Mouse (Mus musculus) small intestine, adult 2 months (tissue): ENCODE data around the gene Hrh2. TPM values are rescaled to one million over a fixed set of nuclear protein-coding genes. Genes with fewer than 3 reads are reported as not detected.
A peak's percentile ranks its signal among the peaks of the same experiment; 100 is the strongest.

Experiments used
- H3K27ac ChIP-seq: fragments of 200-500 bp; 2 replicates; pipeline ENCODE4 v1.5.1; 2012; ENCODE audit warnings: low read depth, low read length, control low read depth, inconsistent platforms; ENCODE audit not compliant: insufficient read depth
- H3K27me3 ChIP-seq: fragments of 200-500 bp; 2 replicates; pipeline ENCODE4 v1.6.1; 2012; ENCODE audit warnings: mild to moderate bottlenecking, moderate library complexity, low read length, inconsistent platforms; ENCODE audit not compliant: control insufficient read depth, insufficient read depth
- H3K36me3 ChIP-seq: fragments of 200-500 bp; 2 replicates; pipeline ENCODE4 v1.6.1; 2012; ENCODE audit warnings: mild to moderate bottlenecking, low read length, control low read depth, inconsistent platforms; ENCODE audit not compliant: control insufficient read depth, insufficient read depth
- H3K4me1 ChIP-seq: fragments of 200-500 bp; 2 replicates; pipeline ENCODE4 v1.6.1; 2012; ENCODE audit warnings: low read length, inconsistent platforms, mixed read lengths; ENCODE audit not compliant: control insufficient read depth, insufficient read depth, insufficient read length
- H3K4me3 ChIP-seq: fragments of 200-500 bp; 2 replicates; pipeline ENCODE4 v1.5.1; 2012; ENCODE audit warnings: low read depth, mild to moderate bottlenecking, control low read depth, inconsistent platforms, low read length, moderate library complexity
- CTCF ChIP-seq: fragments of 200-500 bp; IDR thresholded peaks from 2 replicates; pipeline ENCODE4 v1.5.1; 2012; ENCODE audit warnings: low read depth, mild to moderate bottlenecking, control low read depth, inconsistent platforms, low read length, moderate library complexity, mixed read lengths; ENCODE audit not compliant: insufficient replicate concordance, insufficient read length; ENCODE audit errors: extremely low read depth
- POLR2A ChIP-seq: fragments of 200-500 bp; IDR thresholded peaks from 2 replicates; pipeline ENCODE4 v1.6.1; 2012; ENCODE audit warnings: low read depth, mild to moderate bottlenecking, control low read depth, inconsistent platforms, low read length, moderate library complexity
- WGBS: fragments of 180-500 bp; shearing (Covaris S2); methylation state at CpG from one replicate; pipeline ENCODE4 v1.1.7; 2018; 5-methylcytosine and 5-hydroxymethylcytosine counted together
- polyA plus RNA-seq: library from polyadenylated mRNA; depleted of rRNA; stranded (reverse); fragments of >200 nt; gene quantifications from 2 replicates; pipeline ENCODE4 v1.2.3, GENCODE M21; 2012

The Hrh2 gene
- polyA plus RNA-seq, 1 experiment, result 0.70 TPM

GRCm38 (mm10) chr13:54167036-54167435 is 24.9 kb upstream of the Hrh2 start:
- no peak overlapping the region for H3K27ac ChIP-seq
- no peaks in the 10 kb centered on the region for H3K36me3 ChIP-seq
- H3K4me1 ChIP-seq, result no peaks in the 10 kb centered on the region
- TF ChIP-seq POLR2A, result no peak
- TF ChIP-seq CTCF, result no peak
- 79% methylated on average over 2 of the region's 2 CpGs for WGBS
- 0 out of 2 replicates have a peak, but pooled peaks cover 2% of the 10 kb centered on the region for H3K27me3 ChIP-seq
- no peak overlapping the region for H3K4me3 ChIP-seq

- Histone ChIP-seq H3K4me3 (no peak overlapping the region), H3K27me3 (0 out of 2 replicates have a peak, but pooled peaks cover 2% of the 10 kb centered on the region), H3K4me1 (no peaks in the 10 kb centered on the region), H3K36me3 (no peaks in the 10 kb centered on the region), H3K27ac (no peak overlapping the region)
- TF ChIP-seq CTCF (no peak), POLR2A (no peak)
- WGBS, result 87% methylated on average over 8 of the region's 8 CpGs
Measured at GRCm38 (mm10) chr13:54168675-54169074, 23.3 kb upstream of the Hrh2 start.

GRCm38 (mm10) chr13:54170288-54170687 is 21.6 kb upstream of the Hrh2 start:
- WGBS, result 81% methylated on average over 6 of the region's 6 CpGs
- Histone ChIP-seq H3K4me3 (no peak overlapping the region), H3K27me3 (0 out of 2 replicates have a peak, but pooled peaks cover 2% of the 10 kb centered on the region), H3K27ac (no peak overlapping the region), H3K4me1 (no peaks in the 10 kb centered on the region), H3K36me3 (no peaks in the 10 kb centered on the region)
- TF ChIP-seq CTCF, result no peak
- no peak for TF ChIP-seq POLR2A

- H3K27me3 ChIP-seq, result 0 out of 2 replicates have a peak, but pooled peaks cover 2% of the 10 kb centered on the region
- H3K27ac ChIP-seq, result no peak overlapping the region
- H3K4me1 ChIP-seq, result no peaks in the 10 kb centered on the region
- 69% methylated on average over 10 of the region's 10 CpGs for WGBS
- no peaks in the 10 kb centered on the region for H3K36me3 ChIP-seq
- TF ChIP-seq CTCF (no peak), POLR2A (no peak)
- no peak overlapping the region for H3K4me3 ChIP-seq
Measured at GRCm38 (mm10) chr13:54171346-54171745, 20.6 kb upstream of the Hrh2 start.

- Histone ChIP-seq H3K4me3 (no peak overlapping the region), H3K27me3 (0 out of 2 replicates have a peak, but pooled peaks cover 2% of the 10 kb centered on the region), H3K36me3 (no peaks in the 10 kb centered on the region), H3K4me1 (no peaks in the 10 kb centered on the region), H3K27ac (no peak overlapping the region)
- WGBS, result 45% methylated on average over 3 of the region's 3 CpGs
- no peak for TF ChIP-seq CTCF
- no peak for TF ChIP-seq POLR2A
Measured at GRCm38 (mm10) chr13:54171761-54172160, 20.2 kb upstream of the Hrh2 start.

GRCm38 (mm10) chr13:54173941-54174340 is 18.0 kb upstream of the Hrh2 start:
- WGBS, result 98% methylated on average over 2 of the region's 2 CpGs

GRCm38 (mm10) chr13:54174703-54175102 is 17.2 kb upstream of the Hrh2 start:
- Histone ChIP-seq H3K4me1 (no peaks in the 10 kb centered on the region), H3K4me3 (no peak overlapping the region), H3K36me3 (no peaks in the 10 kb centered on the region), H3K27me3 (0 out of 2 replicates have a peak, but pooled peaks cover 2% of the 10 kb centered on the region), H3K27ac (no peak overlapping the region)
- 87% methylated on average over 4 of the region's 4 CpGs for WGBS
- TF ChIP-seq POLR2A (no peak), CTCF (0 out of 2 replicates have a peak, but pooled peaks have one; percentile 12)

More at GRCm38 (mm10) chr13:54173941-54174340, 18.0 kb upstream of the Hrh2 start:
- Histone ChIP-seq H3K36me3 (no peaks in the 10 kb centered on the region), H3K27ac (no peak overlapping the region), H3K27me3 (0 out of 2 replicates have a peak, but pooled peaks cover 2% of the 10 kb centered on the region), H3K4me1 (no peaks in the 10 kb centered on the region), H3K4me3 (no peak overlapping the region)
- no peak for TF ChIP-seq CTCF
- no peak for TF ChIP-seq POLR2A
